Mouse (Mus musculus): Measurements from ENCODE around the gene Tnrc6a.

The Tnrc6a gene

DNA sequence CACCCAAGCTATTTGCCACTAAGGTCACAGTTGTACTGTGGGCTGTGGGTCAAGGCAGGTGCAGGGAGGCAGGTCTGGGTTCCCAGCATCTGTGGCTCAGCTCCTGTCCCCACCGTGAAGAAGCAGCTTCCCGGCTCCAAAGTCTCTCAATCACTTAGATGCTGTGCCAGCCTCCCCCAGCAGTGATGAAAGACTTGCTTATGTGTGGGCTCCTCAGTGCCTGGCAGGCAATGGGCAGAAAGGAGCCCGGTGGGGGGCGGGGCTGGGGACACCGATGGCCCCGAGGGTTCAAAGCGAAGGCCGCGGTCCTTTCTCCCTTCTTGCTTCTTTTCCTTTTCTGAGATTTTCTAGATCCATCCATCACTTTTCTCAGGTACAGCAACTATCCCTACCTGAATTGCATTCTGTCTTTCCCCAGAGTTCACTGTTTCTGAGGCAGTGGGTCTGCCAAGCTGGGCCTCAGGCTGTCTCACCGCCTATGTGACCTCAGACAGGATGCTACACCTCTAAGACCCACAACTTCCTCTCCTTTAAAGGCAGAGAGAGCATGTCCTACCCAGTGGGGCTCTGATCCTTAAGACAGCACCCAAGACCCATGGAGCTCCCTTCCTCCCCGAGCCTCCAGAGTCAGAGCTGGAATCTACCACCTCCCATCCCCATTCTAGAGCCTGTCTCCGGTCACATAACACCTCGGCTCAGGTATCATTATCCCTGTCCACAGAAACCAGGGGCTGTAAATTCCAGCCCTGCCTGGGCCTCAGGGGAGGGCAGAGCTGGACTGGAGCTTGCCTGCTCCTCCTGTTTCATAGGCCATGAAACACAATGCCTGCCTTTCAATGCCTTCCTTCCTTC, 96.3 kb downstream of the Tnrc6a start:
- in situ Hi-C loops (cut with MboI; ENCODE audit: low sequenced_read_pairs), result no loop called here

DNA sequence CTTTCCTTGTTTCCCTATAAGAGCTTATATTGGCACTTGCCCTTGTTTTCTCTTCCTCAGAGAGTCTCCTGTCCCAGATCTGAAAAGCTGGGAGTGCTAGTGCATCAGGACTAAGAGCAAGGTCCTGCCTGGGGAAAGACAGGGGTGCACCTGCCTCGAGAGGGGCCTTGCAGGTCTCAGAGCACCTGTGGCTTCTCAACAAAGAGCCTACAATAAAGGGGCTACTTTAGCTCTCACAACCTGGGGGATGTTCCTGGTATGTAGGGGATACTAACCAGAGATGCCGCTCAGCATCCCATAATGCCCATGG, 96.9 kb downstream of the Tnrc6a start:
- in situ Hi-C loops (cut with MboI; ENCODE audit: low sequenced_read_pairs), result no loop called here

DNA sequence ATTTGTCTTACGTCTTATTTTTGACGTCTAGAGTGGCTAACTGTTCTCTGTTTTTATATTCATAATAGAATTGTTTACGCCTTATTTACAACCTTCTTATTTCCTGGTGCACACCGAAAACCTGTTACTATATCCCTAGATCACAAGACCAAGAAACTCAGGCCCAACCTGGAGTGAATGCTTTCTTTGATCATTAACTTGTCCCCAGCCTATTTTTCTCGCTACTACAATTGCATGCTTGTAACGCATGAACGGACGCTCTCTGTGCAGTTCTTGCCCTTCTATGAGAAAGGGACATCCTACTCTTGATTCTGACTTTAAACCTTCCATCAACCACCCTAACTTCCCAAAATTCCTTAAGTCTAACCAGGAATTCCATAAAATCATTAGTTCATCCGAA, 100.4 kb downstream of the Tnrc6a start:
- in situ Hi-C loops (cut with MboI; ENCODE audit: low sequenced_read_pairs), result no loop called here

DNA sequence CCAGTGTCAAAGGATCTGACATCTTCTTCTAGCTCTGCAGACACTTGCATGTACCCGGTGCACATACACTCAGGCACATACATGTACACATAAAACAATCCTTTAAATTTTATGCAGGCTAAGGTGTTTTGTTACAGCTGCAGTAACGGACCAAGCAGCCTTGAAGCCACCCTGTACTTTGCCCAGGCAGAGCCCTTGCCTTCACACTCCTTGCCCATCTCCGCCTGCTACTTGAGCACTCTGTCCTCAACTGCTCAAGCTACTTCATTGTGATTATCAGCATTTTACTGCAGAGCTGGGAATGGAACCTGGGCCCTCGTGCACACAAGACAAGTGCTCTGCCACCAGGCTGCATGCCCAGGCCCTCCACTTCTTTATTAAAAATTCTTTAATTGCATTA, 101.5 kb downstream of the Tnrc6a start:
- in situ Hi-C loops (cut with MboI; ENCODE audit: low sequenced_read_pairs), result no loop called here

DNA sequence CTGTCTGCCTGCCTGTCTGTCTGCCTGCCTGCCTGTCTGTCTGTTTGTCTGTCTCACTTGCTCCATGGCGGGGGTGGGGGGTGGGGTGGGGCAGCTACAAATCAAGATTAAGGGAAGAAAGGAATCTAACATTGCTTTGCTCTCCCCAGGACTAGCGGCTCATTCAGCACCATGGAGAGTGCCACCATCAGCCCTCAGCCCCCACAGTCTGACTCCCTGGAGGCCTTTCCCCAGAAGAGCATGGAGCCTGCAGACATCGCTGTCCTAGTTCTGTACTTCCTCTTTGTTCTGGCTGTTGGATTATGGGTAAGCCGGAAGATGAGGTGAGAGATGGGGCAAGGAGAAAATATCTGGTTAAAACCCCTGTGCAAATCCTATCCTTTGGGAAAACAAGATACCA, 111.8 kb downstream of the Tnrc6a start:
- in situ Hi-C loops (cut with MboI; ENCODE audit: low sequenced_read_pairs), result no loop called here

DNA sequence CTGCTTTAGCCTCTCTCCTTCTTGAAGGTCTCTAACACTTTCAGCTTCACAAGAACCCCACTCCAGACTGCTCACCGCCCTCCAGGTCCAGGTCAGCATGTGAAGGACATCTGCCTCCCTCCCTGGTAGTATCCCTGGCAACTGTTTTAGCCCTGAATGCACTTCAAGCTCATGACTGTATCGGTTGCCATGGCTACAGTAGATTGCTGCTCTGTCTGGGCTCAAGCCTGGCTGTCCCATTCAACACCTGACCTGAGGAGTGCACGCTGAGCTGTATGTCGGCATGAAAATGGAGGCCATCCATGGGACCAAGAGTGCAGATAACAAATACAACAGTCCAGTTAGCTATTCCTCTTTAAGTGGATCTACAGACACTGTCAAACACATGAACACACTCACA, 114.9 kb downstream of the Tnrc6a start:
- in situ Hi-C loops (cut with MboI; ENCODE audit: low sequenced_read_pairs), result no loop called here

DNA sequence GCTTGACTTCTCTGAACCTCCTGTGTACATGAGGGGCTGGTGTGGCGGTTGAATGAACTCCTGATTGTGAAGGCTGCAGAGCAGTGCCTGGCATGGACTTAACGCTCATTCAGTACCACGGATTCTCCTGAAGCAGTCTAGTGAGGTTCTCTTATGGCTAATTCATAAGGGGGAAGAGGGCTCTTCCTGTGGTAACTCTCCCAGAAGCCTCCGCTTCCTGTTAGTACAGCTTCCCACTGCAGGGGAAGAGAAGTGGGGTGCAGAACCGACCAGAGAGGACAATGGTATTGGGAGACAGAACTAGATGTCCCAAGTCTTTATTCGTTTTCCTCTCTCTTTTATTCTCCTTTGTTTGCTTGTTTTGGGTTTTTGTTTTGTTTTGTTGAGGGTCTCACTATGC, 116.4 kb downstream of the Tnrc6a start:
- in situ Hi-C loops (cut with MboI; ENCODE audit: low sequenced_read_pairs), result no loop called here

DNA sequence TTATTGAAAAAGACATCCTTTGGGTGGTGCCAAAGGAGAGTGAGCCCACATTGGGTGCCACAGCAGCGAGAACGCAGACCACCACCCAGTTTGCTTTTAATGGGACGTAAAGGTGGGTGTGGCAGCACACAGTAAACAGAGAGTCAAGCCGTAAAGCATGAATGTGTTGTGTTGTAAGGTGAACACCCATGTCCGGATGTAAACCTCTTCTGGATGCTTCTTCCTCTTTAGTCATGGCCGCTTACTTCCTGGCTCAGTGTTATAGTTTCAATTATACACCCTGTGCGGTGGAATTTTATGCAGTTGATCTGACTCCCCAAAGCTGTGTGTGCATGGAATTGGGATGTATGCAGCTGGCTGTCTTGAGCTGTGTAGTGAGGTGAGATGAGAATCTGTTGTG, 118.6 kb downstream of the Tnrc6a start:
- in situ Hi-C loops (cut with MboI; ENCODE audit: low sequenced_read_pairs), result no loop called here

DNA sequence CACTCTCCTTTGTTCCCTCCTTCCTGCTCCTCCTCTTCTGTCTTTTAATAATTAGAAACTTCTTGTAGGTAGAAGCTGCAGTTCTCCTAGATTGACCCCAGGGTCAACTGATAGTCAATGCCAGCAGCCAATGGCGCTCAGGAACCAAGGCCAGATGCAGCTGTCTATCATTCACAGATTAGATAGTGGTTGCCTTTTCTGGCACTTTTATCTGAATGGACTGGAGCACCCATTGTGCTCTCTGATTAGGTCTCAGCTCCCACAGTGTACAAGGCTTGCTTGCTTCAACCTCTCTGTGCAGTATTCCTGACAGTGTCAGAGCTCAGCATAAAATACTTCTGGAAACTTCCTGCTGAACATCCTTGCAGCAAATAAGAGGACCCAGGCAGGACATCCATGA, 121.1 kb downstream of the Tnrc6a start:
- in situ Hi-C loops (cut with MboI; ENCODE audit: low sequenced_read_pairs), result no loop called here

All from CH12F3 (cell line).